Mouse (Mus musculus) neural tube, embryonic 15.5 days (tissue): ENCODE measurements at regions not wholly inside any gene's neighbourhood (a gene's known extent, or its start where the extent isn't known, plus 50 kb on each side); places are given as distances from the start of the nearest gene placed in this dataset.

Experiments
- ATAC-seq: fragments of 200-750 bp; cut with Nextera tagmentation; 2 replicates; pipeline ENCODE4 v1.8.0; 2017; ENCODE audit warnings: mild to moderate bottlenecking, moderate TSS enrichment, moderate library complexity; ENCODE audit not compliant: low FRiP score
- H3K27ac ChIP-seq: fragments of 300-500 bp; sonication (generic); replicated peaks from 2 replicates; pipeline ENCODE4 v1.5.1; 2015; ENCODE audit warnings: mild to moderate bottlenecking, inconsistent platforms
- H3K27me3 ChIP-seq: fragments of 300-500 bp; sonication (generic); replicated peaks from 2 replicates; pipeline ENCODE4 v1.6.1; 2015; ENCODE audit warnings: inconsistent platforms
- H3K36me3 ChIP-seq: fragments of 300-500 bp; sonication (generic); 2 replicates; pipeline ENCODE4 v1.6.1; 2015; ENCODE audit warnings: inconsistent platforms
- H3K4me1 ChIP-seq: fragments of 300-500 bp; sonication (generic); 2 replicates; pipeline ENCODE4 v1.6.1; 2015; ENCODE audit warnings: inconsistent platforms
- H3K4me2 ChIP-seq: fragments of 300-500 bp; sonication (generic); 2 replicates; pipeline ENCODE4 v1.6.1; 2015; ENCODE audit warnings: inconsistent platforms, mild to moderate bottlenecking, moderate library complexity
- H3K4me3 ChIP-seq: fragments of 300-500 bp; sonication (generic); replicated peaks from 2 replicates; pipeline ENCODE4 v1.5.1; 2015; ENCODE audit warnings: mild to moderate bottlenecking, inconsistent platforms
- H3K9ac ChIP-seq: fragments of 300-500 bp; sonication (generic); replicated peaks from 2 replicates; pipeline ENCODE4 v1.6.1; 2015; ENCODE audit warnings: mild to moderate bottlenecking, inconsistent platforms
- H3K9me3 ChIP-seq: fragments of 300-500 bp; sonication (generic); replicated peaks from 2 replicates; pipeline ENCODE4 v1.6.1; 2016; ENCODE audit warnings: inconsistent platforms
- WGBS: fragments of 180-500 bp; shearing (Covaris S2); methylation state at CpG from one replicate; pipeline ENCODE4 v1.1.7; 2015; ENCODE audit warnings: mixed read lengths; 5-methylcytosine and 5-hydroxymethylcytosine counted together

- H3K36me3 ChIP-seq, result no peaks in the 10 kb centered on the region
- H3K4me1 ChIP-seq, result peaks cover 16% of the 10 kb centered on the region
- H3K27me3 ChIP-seq, result no peaks in the 10 kb centered on the region
- H3K4me3 ChIP-seq, result no peak overlapping the region
- H3K9ac ChIP-seq, result no peak overlapping the region
- WGBS, result 59% methylated on average over 7 of the region's 7 CpGs
- ATAC-seq, result no peak
- H3K27ac ChIP-seq, result no peak overlapping the region
- H3K9me3 ChIP-seq, result no peaks in the 10 kb centered on the region
- no peak overlapping the region for H3K4me2 ChIP-seq
These were observed 351.5 kb upstream of the Mgmt start for GRCm38 (mm10) chr7:136542896-136543295.

GRCm38 (mm10) chr7:136547837-136548236 lies 346.6 kb upstream of the Mgmt start:
- Histone ChIP-seq H3K9ac (no peak overlapping the region), H3K4me2 (no peak overlapping the region), H3K9me3 (no peaks in the 10 kb centered on the region), H3K4me3 (no peak overlapping the region), H3K36me3 (no peaks in the 10 kb centered on the region), H3K27ac (no peak overlapping the region), H3K4me1 (peaks cover 18% of the 10 kb centered on the region), H3K27me3 (no peaks in the 10 kb centered on the region)
- ATAC-seq, result no peak
- 51% methylated on average over 3 of the region's 3 CpGs for WGBS

GRCm38 (mm10) chr7:136556436-136556835 lies 338.0 kb upstream of the Mgmt start:
- Histone ChIP-seq H3K36me3 (no peaks in the 10 kb centered on the region), H3K4me1 (no peaks in the 10 kb centered on the region), H3K9me3 (no peaks in the 10 kb centered on the region), H3K4me3 (no peak overlapping the region), H3K27ac (no peak overlapping the region), H3K27me3 (no peaks in the 10 kb centered on the region), H3K9ac (no peak overlapping the region), H3K4me2 (no peak overlapping the region)
- WGBS, result 67% methylated on average over 4 of the region's 4 CpGs
- no peak for ATAC-seq

- Histone ChIP-seq H3K9me3 (no peaks in the 10 kb centered on the region), H3K4me2 (no peak overlapping the region), H3K36me3 (no peaks in the 10 kb centered on the region), H3K9ac (no peak overlapping the region), H3K4me3 (no peak overlapping the region), H3K27ac (no peak overlapping the region), H3K27me3 (no peaks in the 10 kb centered on the region), H3K4me1 (no peaks in the 10 kb centered on the region)
- 88% methylated on average over 6 of the region's 6 CpGs for WGBS
- no peak for ATAC-seq
These were observed 334.9 kb upstream of the Mgmt start for GRCm38 (mm10) chr7:136559536-136559935.

GRCm38 (mm10) chr7:136570911-136571310 lies 323.5 kb upstream of the Mgmt start:
- ATAC-seq, result no peak
- H3K36me3 ChIP-seq, result no peaks in the 10 kb centered on the region
- no peaks in the 10 kb centered on the region for H3K27me3 ChIP-seq
- no peak overlapping the region for H3K9ac ChIP-seq
- H3K4me1 ChIP-seq, result no peaks in the 10 kb centered on the region
- WGBS, result 73% methylated on average over 7 of the region's 7 CpGs
- no peaks in the 10 kb centered on the region for H3K9me3 ChIP-seq
- H3K4me3 ChIP-seq, result no peak overlapping the region
- H3K4me2 ChIP-seq, result no peak overlapping the region
- H3K27ac ChIP-seq, result no peak overlapping the region

- H3K9ac ChIP-seq, result no peak overlapping the region
- H3K27me3 ChIP-seq, result no peaks in the 10 kb centered on the region; the same call in 1 of the 2 replicates
- H3K4me1 ChIP-seq, result peaks cover 34% of the 10 kb centered on the region
- no peaks in the 10 kb centered on the region for H3K36me3 ChIP-seq
- 20% methylated on average over 12 of the region's 12 CpGs for WGBS
- H3K4me3 ChIP-seq, result no peak overlapping the region
- no peak overlapping the region for H3K27ac ChIP-seq
- no peak overlapping the region for H3K4me2 ChIP-seq
- peak; percentile 55 for ATAC-seq
- no peaks in the 10 kb centered on the region for H3K9me3 ChIP-seq
These were observed 312.5 kb upstream of the Mgmt start for GRCm38 (mm10) chr7:136581896-136582295.

- Histone ChIP-seq H3K9ac (no peak overlapping the region), H3K9me3 (no peaks in the 10 kb centered on the region), H3K36me3 (no peaks in the 10 kb centered on the region), H3K4me2 (peak overlapping the region; percentile 38), H3K4me3 (no peak overlapping the region), H3K27me3 (no peaks in the 10 kb centered on the region; the same call in 1 of the 2 replicates), H3K27ac (peak overlapping the region; percentile 54; the same call in 1 of the 2 replicates), H3K4me1 (peaks cover 42% of the 10 kb centered on the region)
- WGBS, result 50% methylated on average over 17 of the region's 17 CpGs
- ATAC-seq, result no peak
These were observed 310.1 kb upstream of the Mgmt start for GRCm38 (mm10) chr7:136584361-136584760.

GRCm38 (mm10) chr7:136588491-136588890 lies 305.9 kb upstream of the Mgmt start:
- no peak for ATAC-seq
- H3K4me2 ChIP-seq, result no peak overlapping the region
- H3K4me3 ChIP-seq, result no peak overlapping the region
- H3K27me3 ChIP-seq, result no peaks in the 10 kb centered on the region; the same call in 1 of the 2 replicates
- no peaks in the 10 kb centered on the region for H3K9me3 ChIP-seq
- WGBS, result 51% methylated on average over 6 of the region's 6 CpGs
- H3K4me1 ChIP-seq, result peaks cover 27% of the 10 kb centered on the region
- H3K36me3 ChIP-seq, result no peaks in the 10 kb centered on the region
- H3K27ac ChIP-seq, result no peak overlapping the region
- H3K9ac ChIP-seq, result no peak overlapping the region

- no peak overlapping the region for H3K9ac ChIP-seq
- no peaks in the 10 kb centered on the region for H3K27me3 ChIP-seq
- H3K27ac ChIP-seq, result no peak overlapping the region
- no peak overlapping the region for H3K4me2 ChIP-seq
- H3K4me1 ChIP-seq, result peaks cover 12% of the 10 kb centered on the region; the same call in 1 of the 2 replicates
- no peak for ATAC-seq
- H3K36me3 ChIP-seq, result no peaks in the 10 kb centered on the region
- no peaks in the 10 kb centered on the region for H3K9me3 ChIP-seq
- H3K4me3 ChIP-seq, result no peak overlapping the region
These were observed 303.5 kb upstream of the Mgmt start for GRCm38 (mm10) chr7:136590947-136591346.

- Histone ChIP-seq H3K27me3 (no peaks in the 10 kb centered on the region), H3K36me3 (no peaks in the 10 kb centered on the region), H3K4me3 (no peak overlapping the region), H3K4me2 (no peak overlapping the region), H3K9ac (no peak overlapping the region), H3K9me3 (no peaks in the 10 kb centered on the region), H3K27ac (no peak overlapping the region), H3K4me1 (peaks cover 4% of the 10 kb centered on the region)
- 40% methylated on average over 7 of the region's 7 CpGs for WGBS
- ATAC-seq, result no peak
These were observed 286.9 kb upstream of the Mgmt start for GRCm38 (mm10) chr7:136607278-136608120.

- no peak overlapping the region for H3K9ac ChIP-seq
- no peak overlapping the region for H3K4me3 ChIP-seq
- no peaks in the 10 kb centered on the region for H3K4me1 ChIP-seq
- H3K36me3 ChIP-seq, result no peaks in the 10 kb centered on the region
- no peaks in the 10 kb centered on the region for H3K27me3 ChIP-seq
- no peak overlapping the region for H3K4me2 ChIP-seq
- 45% methylated on average over 4 of the region's 4 CpGs for WGBS
- H3K27ac ChIP-seq, result no peak overlapping the region
- H3K9me3 ChIP-seq, result no peaks in the 10 kb centered on the region
- no peak for ATAC-seq
These were observed 280.9 kb upstream of the Mgmt start for GRCm38 (mm10) chr7:136613496-136613895.

- no peak overlapping the region for H3K4me3 ChIP-seq
- H3K27me3 ChIP-seq, result no peaks in the 10 kb centered on the region; the same call in 1 of the 2 replicates
- no peak overlapping the region for H3K9ac ChIP-seq
- no peaks in the 10 kb centered on the region for H3K4me1 ChIP-seq
- ATAC-seq, result no peak
- H3K4me2 ChIP-seq, result no peak overlapping the region
- H3K36me3 ChIP-seq, result no peaks in the 10 kb centered on the region
- no peaks in the 10 kb centered on the region for H3K9me3 ChIP-seq
- WGBS, result 58% methylated on average over 4 of the region's 4 CpGs
- H3K27ac ChIP-seq, result no peak overlapping the region
These were observed 269.9 kb upstream of the Mgmt start for GRCm38 (mm10) chr7:136624496-136624895.
